Mouse (Mus musculus) lung, postnatal 36 days (tissue): ENCODE results near the gene Rasgef1b.

ENCODE experiments used
- DNase-seq: peaks from one replicate; pipeline ENCODE4 v3.0.0; 2022; ENCODE audit warnings: mixed read lengths

Rasgef1b gene

DNA sequence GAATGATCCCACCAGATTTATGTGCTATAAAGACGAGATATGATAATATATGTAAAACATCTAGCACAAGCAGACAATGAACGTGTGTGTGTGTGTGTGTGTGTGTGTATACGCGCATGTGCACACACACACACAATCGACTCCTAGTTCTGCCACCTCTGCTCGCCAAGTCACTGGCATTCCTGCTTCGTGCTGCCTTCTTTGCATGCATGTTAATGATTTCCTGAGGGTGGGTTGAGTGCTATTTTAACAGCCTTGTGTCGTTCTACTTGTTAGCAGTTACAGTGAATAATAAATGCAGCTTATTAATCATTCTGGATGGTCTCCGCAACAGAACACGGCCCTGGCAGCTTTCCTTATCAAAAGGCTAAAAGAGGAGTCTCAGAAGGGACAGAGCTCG, 129.5 kb downstream of the Rasgef1b start:
- no peak for DNase-seq

DNA sequence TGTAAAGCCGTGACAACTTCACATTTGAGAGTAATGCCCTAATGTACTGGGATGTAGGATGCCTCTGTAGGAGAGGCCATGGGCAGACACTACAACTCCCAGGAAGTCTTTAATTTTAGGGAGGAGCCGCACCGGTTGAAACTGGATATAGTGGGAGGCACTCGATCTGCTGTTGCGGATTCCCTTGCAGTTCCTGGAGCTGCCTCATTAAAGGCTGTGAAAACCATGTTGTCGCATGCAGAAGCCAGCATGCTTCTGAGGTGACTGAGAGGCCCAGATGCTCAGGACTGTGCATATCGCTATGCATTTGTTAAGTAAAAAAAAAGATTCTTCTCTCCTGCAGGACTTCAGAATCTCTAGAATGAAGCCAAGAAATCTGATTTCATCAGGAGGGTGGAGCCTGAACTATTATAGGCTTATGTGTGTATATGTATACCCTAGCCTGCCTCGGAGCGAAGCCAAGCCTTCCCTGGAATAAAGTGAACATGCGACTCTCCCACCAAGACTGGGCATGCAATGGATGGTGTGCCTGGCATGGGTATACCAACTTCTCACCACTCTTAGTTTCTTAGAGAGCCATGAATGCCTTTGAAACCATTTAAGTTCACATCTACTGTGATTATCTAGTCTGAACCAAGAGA, 130.3 kb downstream of the Rasgef1b start:
- no peak for DNase-seq

DNA sequence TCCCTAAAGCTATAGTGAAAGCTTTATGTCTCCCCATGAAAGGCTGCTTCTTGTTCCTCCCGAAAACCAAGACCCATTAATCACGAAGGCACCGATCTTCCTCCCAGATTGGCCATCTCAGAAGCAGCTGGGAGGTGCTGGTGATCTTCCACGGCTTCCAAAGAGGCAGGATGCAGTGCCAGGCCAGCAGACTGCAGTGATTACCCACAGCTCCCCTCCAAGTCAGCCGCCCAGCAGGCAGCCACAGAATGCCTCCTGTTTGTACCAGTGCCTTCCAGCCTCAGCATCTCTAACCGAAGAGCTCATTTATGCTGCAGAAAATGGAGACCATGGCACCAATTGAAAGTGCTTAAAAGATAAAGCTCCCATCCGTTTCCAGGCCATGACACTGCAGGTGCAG, 131.2 kb downstream of the Rasgef1b start:
- DNase-seq = no peak

DNA sequence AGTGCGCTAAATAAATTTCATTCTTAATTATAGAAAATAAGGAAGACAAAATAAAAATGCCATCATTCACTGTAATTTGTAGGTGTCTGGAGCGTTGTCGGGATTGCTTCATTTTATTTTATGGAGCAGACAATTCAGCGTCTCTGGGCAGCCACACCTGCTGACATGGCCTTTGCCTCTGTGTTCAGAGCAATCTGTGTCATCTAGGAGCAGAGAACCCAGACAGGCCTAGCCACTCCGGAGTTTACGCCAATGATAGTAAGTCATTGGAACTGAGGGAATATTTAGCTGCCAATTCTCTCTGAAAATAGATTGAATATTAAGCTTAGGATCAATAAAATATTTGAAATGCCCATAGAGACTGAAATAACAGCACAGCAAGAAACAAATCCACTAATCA, 137.5 kb downstream of the Rasgef1b start:
- no peak for DNase-seq

DNA sequence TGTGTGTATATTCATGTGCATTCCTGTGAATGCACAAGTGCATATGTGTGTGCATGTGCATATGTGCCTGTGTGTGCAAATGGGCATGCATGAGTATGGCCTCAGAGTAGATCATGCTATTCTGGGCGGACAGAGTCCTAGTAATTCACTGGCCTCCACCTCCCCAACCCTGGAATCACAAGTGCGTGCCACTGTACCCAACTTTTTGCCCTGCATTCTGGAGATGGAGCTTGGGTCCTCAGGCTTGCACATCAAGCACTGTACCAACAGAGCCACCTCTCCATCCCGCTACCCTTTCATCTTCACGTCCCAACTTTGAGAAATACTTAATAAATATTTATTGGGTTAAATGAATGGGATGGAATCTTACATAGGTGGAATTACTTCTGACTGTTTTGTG, 138.3 kb downstream of the Rasgef1b start:
- DNase-seq = no peak

DNA sequence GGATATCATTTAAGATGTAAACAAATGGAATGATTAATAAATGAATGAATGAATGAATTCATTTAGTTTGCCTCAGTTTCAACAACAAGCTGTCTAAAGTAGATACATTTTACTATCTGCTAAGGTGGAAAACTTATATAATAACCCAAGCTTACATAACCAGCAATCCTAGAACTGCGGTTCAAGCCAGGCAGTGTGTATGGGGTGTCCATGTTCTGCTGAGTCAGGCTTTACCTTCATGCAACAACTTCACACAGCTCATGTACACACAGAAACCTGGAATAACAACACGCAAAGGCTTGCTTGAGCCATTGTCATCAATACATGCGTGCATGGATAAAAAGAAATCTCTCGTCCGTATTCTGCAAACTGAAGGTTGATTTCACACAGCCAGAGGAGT, 140.9 kb downstream of the Rasgef1b start:
- no peak for DNase-seq

DNA sequence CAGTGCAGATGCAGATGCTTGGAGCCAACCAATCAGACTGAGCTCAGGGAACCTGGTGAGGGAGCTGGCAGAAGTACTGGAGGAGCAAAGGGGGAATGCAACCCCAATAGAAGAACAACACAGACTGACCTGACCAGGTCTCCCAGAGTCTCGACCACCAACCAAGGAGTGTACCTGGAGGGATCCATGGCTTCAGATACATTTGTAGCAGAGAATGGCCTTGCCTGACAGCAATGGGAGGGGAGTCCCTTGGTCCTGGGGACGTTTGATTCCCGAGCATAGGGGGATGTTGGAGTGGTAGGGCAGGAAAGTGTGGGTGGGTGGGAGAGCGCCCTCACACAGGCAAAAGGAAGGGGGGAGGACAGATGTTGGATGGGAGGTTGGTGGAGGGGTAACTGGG, 141.3 kb downstream of the Rasgef1b start:
- DNase-seq = no peak

DNA sequence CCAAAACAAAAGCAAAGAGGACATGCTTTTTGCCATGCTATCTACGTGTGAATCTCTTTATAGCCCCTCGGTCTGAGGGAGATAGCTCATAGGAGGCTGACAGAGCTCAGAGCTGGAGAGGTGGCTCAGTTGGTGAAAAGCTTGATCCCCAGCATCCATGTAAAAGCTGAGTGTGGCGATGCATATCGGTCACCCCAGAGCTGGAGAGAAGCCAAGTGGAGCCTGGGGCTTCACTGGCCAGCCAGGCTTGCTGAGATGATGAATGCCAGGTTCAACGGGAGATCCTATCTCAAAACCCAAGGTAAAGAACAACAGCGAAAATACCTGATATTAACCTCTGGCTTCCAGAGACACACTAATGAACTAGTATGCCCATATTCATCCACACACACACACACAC, 142.6 kb downstream of the Rasgef1b start:
- no peak for DNase-seq

DNA sequence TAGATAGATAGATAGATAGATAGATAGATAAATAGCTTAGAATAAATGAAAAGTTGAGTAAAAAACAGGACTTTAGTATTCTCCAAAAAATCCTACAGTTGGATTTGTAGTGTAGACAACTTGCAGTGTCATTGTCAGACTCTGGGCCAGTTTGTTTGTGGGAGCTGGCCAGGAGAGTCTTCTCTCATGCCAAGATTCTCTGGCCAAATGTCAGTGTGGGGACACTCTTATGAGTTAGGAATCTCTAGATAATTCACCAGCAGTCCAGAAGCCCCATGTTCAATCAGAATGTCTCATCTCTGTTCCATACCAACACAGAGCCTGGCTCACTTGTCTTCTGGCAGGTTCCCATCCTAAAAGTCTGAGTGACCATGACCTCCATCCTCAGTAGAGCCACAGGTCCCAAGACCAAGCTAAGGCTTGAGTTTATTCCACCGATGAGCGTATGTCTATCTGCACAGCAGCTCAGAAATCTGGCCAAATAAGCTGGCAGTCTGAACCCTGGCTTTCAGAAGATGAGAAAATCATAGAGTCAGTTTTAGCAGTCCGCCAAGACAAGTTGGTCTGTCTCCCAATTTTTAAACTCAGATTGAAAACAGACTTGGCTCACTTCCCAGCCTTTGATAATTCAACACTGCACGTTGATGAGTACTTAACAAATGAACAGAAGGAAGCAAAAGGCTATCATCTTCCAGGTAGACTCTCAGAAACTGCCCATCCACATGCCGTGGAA, 143.5 kb downstream of the Rasgef1b start:
- peak; percentile 25 for DNase-seq

DNA sequence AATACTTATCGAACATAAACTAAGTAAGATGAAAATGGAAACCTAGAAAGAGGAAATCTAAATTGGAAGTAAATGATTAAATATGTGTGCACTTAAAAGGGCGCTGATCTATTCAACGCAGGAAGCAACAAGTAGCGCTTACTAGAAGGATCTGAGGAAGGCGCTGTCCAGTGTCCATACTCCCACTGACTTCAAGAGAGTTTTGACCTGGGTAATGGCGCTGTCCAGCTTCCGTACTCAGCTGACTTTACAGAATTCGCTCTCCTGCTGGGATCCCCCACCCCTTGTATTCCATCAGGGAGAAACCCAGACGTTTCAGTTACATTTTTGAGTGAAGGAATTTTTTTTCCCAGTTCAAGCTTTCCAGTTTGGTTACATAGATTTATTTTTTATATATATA, 144.6 kb downstream of the Rasgef1b start:
- DNase-seq = peak; percentile 4

DNA sequence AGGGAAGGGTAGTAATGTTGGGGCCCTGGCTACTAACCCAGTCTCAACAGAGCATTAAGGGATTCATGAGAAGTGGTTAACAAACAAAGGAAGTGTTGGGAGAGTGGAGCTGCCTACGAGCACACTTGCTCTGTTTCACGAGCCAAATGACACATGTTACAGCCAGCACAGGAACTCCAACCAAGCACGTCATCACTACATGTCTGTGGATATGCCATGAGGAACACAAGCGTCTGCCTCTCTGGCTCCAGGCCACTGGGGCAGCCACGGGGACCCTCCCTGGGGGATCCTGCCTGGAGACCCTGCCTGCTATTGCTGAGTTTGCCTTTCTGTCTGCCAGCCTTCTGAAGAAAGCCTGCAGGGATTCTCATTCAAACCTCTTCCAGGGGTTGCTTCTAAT, 146.8 kb downstream of the Rasgef1b start:
- DNase-seq = no peak

DNA sequence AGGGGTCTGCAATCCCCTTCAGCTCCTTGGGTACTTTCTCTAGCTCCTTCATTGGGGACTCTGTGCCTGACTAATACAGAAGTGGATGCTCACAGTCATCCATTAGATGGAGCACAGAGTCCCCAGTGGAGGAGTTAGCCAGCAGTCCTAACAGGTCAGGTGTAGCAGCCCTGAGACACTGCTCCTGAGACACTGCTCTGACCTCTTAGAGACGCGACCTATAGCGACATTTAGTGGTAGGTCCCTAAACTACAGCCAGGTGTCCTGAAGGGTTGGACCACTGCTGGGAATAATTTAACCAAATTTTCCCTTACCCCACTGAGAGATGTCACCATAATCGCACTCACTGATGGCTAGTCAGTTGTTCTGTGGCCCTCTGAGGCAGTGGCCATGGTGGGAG, 150.2 kb downstream of the Rasgef1b start:
- DNase-seq = peak; percentile 80

DNA sequence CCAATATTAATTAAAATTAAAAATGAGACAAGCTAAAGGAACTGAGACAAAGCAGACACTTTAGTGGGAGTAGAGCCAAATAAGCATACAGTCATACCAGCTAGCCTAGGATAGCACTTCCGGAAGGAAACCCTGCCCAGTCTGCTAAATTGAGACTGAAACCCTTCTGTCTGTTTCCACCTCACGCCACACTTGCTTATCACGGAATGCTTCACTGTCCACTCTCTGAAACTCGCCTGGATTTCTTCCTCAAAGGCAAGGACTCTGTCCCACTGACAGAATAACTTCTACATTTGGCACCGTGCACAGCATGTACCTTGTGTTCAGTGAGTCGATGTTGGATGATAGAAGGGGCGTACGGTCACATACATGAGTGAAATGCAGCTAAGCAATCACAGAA, 153.0 kb downstream of the Rasgef1b start:
- no peak for DNase-seq

DNA sequence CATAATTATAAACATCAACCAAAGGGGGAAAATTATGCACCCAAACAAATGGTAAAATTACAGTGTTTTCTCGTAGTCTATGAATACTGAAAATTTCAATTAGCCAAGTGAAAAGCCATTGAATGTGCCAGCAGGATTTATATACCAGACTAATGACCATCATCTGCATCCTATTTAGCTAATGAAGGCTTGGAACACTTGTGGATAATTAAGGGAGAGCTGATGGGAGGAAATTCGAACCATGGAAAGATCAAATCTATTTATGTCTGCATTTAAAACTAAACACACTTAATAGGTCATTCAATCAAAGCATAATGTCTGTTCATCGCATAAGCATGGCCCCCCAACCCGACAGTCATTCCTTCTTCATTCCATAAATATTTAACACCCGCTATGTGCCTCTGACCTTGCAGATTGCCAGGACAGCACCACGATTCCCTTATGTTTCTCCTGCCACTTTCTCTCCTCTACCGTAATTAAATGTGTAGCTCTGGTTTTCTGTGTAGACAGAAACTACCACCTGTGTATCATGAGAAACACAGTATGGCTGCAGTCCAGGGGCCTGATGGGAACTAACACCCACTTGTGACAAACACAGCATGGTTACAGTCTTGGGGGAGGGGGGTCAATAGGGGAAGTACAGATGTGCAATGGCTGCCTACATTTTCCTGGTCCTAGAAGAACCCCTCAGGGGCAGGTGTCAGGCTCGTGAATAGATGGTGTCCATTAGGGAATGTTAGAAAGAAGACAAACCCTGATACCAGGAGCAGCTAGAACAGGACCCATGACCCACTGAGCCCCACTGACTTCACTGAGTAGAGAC, 164.2 kb downstream of the Rasgef1b start:
- no peak for DNase-seq

DNA sequence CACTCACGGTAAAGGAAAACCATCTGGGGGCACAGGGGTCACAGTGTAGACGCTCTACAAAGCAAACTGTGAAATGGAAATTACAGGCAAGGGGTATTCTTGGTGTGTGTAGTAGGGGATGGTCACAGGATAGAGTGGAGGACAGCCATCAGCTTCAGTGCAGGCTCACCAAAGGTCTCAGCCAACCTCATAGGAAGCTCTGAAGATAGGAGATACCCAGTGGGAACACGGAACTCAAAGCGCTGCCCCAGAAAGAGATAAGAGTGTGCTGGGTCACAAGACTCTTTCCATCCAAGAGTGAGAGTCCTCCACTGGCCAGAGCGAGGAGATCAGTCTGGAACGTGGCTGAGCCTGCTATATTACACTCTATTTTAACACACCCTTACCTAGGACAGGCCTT, 166.8 kb downstream of the Rasgef1b start:
- no peak for DNase-seq

DNA sequence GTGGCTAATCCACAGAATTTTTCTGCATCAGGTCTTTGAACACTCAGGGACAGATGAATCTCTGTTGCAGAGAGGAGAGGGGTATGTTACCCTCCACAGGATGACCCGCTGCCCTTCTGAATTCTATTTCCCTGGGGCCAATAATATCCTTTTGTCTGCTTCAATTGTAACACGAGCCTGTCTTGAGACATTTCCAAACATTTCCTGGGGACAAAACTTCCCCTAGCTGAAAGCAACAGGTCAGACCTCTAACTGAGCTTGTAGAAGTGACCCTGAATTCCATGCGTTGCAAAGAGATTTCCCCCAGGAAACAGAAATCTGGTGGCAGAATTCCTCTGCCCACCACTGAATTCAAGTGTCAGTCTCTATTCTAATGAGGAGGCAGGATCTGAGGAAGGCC, 169.1 kb downstream of the Rasgef1b start:
- DNase-seq = no peak

DNA sequence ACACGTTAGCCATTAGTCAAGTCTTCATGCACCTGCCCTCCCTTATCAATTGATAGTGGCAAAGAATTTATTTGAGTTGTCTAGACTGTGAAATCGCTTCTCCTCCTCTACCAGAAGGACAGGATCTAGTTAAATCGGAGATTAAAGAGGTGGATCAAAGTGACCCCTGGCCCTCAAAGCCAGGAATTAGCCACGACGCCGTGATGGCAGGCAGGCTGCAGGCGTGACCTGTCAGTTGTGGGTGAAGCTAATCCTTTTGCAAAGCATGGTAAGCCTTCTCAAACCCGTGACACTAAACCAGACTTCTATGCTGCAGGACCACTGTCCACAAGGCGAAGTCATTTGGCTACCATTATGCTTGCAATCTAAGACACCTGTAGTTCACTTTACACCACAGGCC, 170.6 kb downstream of the Rasgef1b start:
- no peak for DNase-seq

DNA sequence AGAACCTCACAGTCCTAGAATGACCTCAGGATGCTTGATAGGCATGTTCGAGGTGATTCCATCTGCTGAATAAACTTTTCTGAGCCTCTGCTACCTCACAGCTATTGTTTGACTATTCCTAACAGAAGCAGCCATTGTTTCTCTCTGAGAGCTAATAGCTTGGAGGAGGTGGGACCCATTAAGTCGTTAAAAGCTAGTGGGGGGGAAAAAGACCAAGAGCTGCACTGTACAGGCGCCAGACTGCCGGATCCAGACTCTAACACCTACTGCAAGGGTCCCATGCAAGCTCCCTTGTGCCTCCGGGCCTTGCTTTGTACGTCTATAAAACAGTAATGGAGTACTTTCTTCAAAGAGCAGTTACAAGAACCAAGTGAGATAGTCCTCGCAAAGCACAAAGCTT, 176.2 kb downstream of the Rasgef1b start:
- no peak for DNase-seq

DNA sequence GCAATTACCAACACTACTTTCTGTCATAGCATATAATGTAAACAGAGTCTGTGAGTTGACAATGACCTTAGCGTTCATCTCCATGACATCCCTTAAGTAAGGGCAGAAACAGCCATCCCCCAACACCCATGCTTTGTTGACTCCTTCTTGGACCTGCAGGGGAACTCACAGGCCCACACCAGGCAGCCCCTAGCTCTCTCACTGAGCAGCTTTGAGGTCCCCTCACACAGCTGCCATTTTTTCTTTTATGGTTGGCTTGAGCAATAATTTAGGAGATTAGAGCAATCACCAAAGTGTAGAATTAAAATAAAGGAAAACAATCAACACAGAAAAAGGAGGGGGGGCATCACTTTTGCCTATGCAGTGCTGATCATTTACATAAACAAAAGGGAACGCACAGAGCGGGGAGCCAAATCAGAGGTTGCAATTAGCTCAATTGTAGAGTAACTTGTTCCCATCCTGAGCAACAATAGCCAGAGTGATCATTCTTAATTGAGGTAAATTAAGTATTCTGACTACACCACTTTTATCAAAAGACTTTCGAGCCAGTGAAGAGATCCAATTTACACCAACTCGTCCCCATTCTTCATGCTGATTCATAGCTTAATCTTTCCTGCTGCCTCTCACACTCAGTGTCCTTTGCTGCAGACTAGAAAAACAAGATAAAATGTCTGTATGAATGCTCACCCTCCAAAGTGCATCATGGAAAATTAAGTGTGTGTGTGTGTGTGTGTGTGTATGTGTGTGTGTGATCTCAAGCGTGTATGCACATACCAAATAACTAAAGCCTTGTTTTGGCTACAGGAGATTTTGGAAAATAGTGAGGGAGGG, 184.0 kb downstream of the Rasgef1b start:
- no peak for DNase-seq

DNA sequence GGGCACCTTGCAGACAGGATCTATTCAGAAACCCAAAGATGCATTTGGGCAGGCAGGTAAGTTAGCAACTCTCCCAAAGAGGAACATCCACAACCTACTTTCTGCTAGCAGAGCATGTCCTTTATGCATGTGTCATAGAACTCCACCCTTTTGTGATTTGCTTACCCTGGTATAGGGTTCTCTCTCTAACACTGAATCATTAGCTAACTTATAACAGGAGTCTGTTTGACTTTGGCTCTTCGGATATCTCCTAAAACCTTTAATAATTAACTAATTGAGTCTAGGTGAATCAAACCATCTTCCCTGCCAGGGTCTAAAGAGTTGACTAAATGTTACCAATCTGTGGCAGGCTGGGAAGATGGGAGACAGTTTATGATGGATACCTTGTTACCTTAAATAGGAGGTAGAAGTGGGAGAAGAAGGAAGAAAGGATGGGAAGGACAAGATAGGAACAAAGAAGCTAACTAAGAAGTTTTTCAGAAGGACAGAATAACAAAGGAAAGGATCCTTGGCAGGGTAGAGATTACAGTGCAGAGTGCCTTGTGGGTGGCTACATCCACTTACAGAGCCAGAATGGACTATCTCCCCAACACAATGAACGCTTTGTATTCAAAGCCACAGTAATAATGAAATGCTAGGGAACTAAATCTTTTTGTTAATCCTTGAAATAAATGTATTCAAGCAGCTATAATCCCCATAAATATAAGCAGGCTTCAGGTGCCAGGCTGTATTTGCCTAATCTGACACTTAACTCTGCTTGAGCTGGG, 186.7 kb downstream of the Rasgef1b start:
- DNase-seq = no peak

DNA sequence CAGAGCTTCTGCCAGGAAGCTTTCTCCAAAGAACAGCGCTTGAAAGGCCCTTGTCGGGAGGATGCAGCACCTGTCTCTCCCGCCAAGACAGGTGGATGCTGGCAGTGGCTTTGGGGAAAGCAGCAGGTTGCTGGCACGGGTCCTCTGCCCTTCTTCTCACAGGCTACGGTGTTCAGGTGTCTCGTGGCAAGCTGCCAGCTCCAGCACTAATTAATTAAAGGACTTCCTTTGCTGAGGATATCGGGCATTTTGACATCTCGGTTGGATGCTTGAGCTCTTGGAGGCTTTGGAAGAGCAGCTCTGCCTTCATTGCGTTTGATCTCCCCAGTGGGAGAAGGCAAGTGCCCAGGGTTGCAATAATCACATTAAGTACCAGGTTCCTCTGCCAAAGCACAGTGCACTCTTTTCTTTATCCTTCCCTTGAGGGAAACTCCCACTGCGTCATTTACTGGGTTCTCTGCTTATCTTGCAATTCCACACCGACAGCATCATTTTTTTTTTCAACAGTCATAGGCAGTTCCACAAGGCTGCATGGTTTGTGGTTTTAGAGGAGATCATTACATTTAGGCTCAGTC, 187.5 kb downstream of the Rasgef1b start:
- no peak for DNase-seq

DNA sequence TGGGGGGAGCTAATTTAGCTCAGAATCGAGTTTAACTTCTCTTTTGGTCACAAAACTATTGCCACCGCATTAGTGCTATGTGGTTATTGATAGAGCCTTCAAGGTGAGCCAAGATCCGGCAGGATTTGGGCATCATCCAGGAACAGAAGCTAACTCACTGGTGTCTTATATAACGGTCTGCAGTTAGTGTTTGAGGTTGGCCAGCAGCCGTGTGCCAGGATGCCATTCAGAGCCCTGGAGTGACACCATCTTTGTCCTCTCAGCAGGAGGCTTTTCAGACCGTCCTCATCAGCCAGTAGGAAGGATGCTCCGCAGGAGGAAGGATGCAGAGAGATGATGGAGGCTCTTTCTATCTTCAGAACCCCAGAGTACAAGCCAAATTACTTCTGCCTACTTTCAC, 195.4 kb downstream of the Rasgef1b start:
- DNase-seq = no peak
